Mouse (Mus musculus): ENCODE data around the gene 1700056E22Rik. TPM values are rescaled to one million over a fixed set of nuclear protein-coding genes. Genes with fewer than 3 reads are reported as not detected.

Gene 1700056E22Rik
- polyA plus RNA-seq (2015; fragmentation: Nextera tagmentation; extraction: Ambion mirVana), result 0.48 and 0.50 TPM in 2 replicates

- H3K4me3 ChIP-seq (ENCODE audit: low read depth, low read length), result peak within 1 kb of the TSS; percentile 80
- 0% methylated on average over 38 of the region's 38 CpGs for WGBS (ENCODE audit: insufficient replicate concordance)
- H3K27ac ChIP-seq (ENCODE audit: low read length), result peak within 1 kb of the TSS; percentile 91
- H3K36me3 ChIP-seq (ENCODE audit: control insufficient read depth, insufficient read depth), result no peaks in the 10 kb centered on the region
- peak within 1 kb of the TSS; percentile 90 for H3K9ac ChIP-seq (ENCODE audit: low read depth, low read length)
- peak within 1 kb of the TSS; percentile 97 for H3K4me2 ChIP-seq (ENCODE audit: low read depth, low read length)
- peak; percentile 99 for ATAC-seq (ENCODE audit: low read depth)
- no peaks in the 10 kb centered on the region for H3K9me3 ChIP-seq (replicated peaks; ENCODE audit: control insufficient read depth, low read length)
- H3K4me1 ChIP-seq (ENCODE audit: control insufficient read depth, low read depth, low read length), result peaks cover 9% of the 10 kb centered on the region; the same call in 1 of the 2 replicates
- H3K27me3 ChIP-seq (ENCODE audit: control insufficient read depth, insufficient read depth, low read depth, low read length), result no peaks in the 10 kb centered on the region
These were observed at the start of gene 1700056E22Rik for GRCm38 (mm10) chr1:184034011-184034557. Gene 1700056E22Rik, minus strand, starts transcription at chr1:184034301.

GRCm38 (mm10) chr1:184083166-184083565 is 49.1 kb upstream of the 1700056E22Rik start:
- Histone ChIP-seq H3K4me2 (ENCODE audit: low read depth, low read length) (no peak overlapping the region), H3K27me3 (ENCODE audit: control insufficient read depth, insufficient read depth, low read depth, low read length) (no peaks in the 10 kb centered on the region), H3K4me3 (ENCODE audit: low read depth, low read length) (no peak overlapping the region), H3K9ac (ENCODE audit: low read depth, low read length) (no peak overlapping the region), H3K27ac (ENCODE audit: low read length) (no peak overlapping the region), H3K9me3 (replicated peaks; ENCODE audit: control insufficient read depth, low read length) (no peaks in the 10 kb centered on the region), H3K36me3 (ENCODE audit: control insufficient read depth, insufficient read depth) (no peaks in the 10 kb centered on the region), H3K4me1 (ENCODE audit: control insufficient read depth, low read depth, low read length) (no peaks in the 10 kb centered on the region)
- no peak for ATAC-seq (ENCODE audit: low read depth)
- WGBS (ENCODE audit: insufficient replicate concordance), result 63% methylated on average over 7 of the region's 7 CpGs

- H3K4me1 ChIP-seq (ENCODE audit: control insufficient read depth, low read depth, low read length), result no peaks in the 10 kb centered on the region
- H3K9me3 ChIP-seq (replicated peaks; ENCODE audit: control insufficient read depth, low read length), result no peaks in the 10 kb centered on the region
- H3K4me3 ChIP-seq (ENCODE audit: low read depth, low read length), result no peak overlapping the region
- ATAC-seq (ENCODE audit: low read depth), result no peak
- 55% methylated on average over 3 of the region's 3 CpGs for WGBS (ENCODE audit: insufficient replicate concordance)
- H3K27me3 ChIP-seq (ENCODE audit: control insufficient read depth, insufficient read depth, low read depth, low read length), result no peaks in the 10 kb centered on the region
- no peak overlapping the region for H3K9ac ChIP-seq (ENCODE audit: low read depth, low read length)
- H3K4me2 ChIP-seq (ENCODE audit: low read depth, low read length), result no peak overlapping the region
- H3K27ac ChIP-seq (ENCODE audit: low read length), result no peak overlapping the region
- no peaks in the 10 kb centered on the region for H3K36me3 ChIP-seq (ENCODE audit: control insufficient read depth, insufficient read depth)
These were observed 48.6 kb upstream of the 1700056E22Rik start for GRCm38 (mm10) chr1:184082661-184083060.

DNA sequence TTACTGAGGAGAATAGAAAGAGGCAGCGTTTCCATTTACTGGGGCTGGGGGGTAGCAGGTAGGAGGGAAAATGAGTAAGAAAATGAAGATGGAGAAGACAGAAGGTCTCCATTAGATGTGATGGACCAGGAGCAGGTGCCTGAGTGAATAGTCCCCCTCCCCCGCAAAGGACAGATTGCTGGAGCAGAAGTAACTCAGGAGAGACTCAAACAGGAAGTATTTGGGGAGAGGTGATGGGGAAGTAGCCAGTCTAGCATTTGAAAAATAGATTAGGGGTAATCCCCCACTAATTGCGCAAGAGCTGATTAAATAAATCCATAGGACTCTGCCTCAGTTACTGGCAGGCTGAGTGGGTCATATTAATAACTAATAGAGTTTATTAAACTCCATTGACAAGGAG is 45.2 kb upstream of the 1700056E22Rik start:
- Histone ChIP-seq H3K27me3 (ENCODE audit: control insufficient read depth, insufficient read depth, low read depth, low read length) (no peaks in the 10 kb centered on the region), H3K36me3 (ENCODE audit: control insufficient read depth, insufficient read depth) (no peaks in the 10 kb centered on the region; the same call in 1 of the 2 replicates), H3K4me1 (ENCODE audit: control insufficient read depth, low read depth, low read length) (no peaks in the 10 kb centered on the region), H3K4me2 (ENCODE audit: low read depth, low read length) (no peak overlapping the region), H3K9ac (ENCODE audit: low read depth, low read length) (no peak overlapping the region), H3K9me3 (replicated peaks; ENCODE audit: control insufficient read depth, low read length) (no peaks in the 10 kb centered on the region), H3K27ac (ENCODE audit: low read length) (no peak overlapping the region), H3K4me3 (ENCODE audit: low read depth, low read length) (no peak overlapping the region)
- WGBS (ENCODE audit: insufficient replicate concordance), result 57% methylated on average over 3 of the region's 3 CpGs
- no peak for ATAC-seq (ENCODE audit: low read depth)

DNA sequence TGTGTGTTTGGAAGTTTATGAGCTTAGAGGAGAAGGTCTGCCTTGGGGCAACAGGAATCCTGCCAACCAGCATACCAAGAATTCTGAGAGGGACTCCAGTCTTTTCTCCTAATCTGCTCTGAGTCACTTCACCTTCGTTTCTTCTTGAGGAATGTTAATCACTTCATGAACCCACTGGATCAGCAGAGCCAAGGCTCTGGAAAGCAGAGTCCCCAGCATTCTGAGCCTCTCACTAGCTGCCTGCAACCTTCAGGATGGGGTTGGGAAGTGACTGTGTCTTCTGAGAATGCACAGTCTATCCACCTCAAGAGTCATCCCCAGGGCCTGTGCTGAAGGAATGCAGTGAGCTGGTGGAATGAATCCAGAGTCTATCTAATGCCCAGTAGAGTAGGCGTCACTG is 42.7 kb upstream of the 1700056E22Rik start:
- no peak overlapping the region for H3K27ac ChIP-seq (ENCODE audit: low read length)

DNA sequence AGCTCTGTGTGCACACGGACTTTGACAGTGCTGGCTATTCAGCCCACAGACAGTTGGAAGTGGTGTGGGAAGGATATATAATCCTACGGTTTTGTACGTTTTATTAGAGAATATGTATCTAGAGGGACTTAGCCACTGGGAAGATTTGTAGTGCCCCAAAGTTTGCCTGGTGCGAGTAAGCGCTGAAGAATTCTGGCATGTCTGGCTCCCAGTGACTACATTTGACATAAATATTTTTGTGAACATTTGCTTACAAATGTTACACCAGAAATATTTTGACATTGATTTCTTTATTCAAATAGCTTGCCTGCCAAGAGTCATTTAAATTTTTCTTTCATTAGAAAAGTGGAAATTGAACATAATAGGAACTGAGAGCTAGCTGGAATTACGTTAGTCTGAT is 42.0 kb upstream of the 1700056E22Rik start:
- no peak overlapping the region for H3K9ac ChIP-seq (ENCODE audit: low read depth, low read length)
- no peak for ATAC-seq (ENCODE audit: low read depth)
- 75% methylated on average over 6 of the region's 6 CpGs for WGBS (ENCODE audit: insufficient replicate concordance)
- no peaks in the 10 kb centered on the region; the same call in 1 of the 2 replicates for H3K36me3 ChIP-seq (ENCODE audit: control insufficient read depth, insufficient read depth)
- no peak overlapping the region for H3K4me3 ChIP-seq (ENCODE audit: low read depth, low read length)
- no peak overlapping the region for H3K27ac ChIP-seq (ENCODE audit: low read length)
- no peaks in the 10 kb centered on the region for H3K4me1 ChIP-seq (ENCODE audit: control insufficient read depth, low read depth, low read length)
- no peak overlapping the region for H3K4me2 ChIP-seq (ENCODE audit: low read depth, low read length)
- no peaks in the 10 kb centered on the region for H3K9me3 ChIP-seq (replicated peaks; ENCODE audit: control insufficient read depth, low read length)
- H3K27me3 ChIP-seq (ENCODE audit: control insufficient read depth, insufficient read depth, low read depth, low read length), result no peaks in the 10 kb centered on the region

More for the DNA sequence above, 42.7 kb upstream of the 1700056E22Rik start:
- Histone ChIP-seq H3K36me3 (ENCODE audit: control insufficient read depth, insufficient read depth) (no peaks in the 10 kb centered on the region; the same call in 1 of the 2 replicates), H3K4me2 (ENCODE audit: low read depth, low read length) (no peak overlapping the region), H3K4me1 (ENCODE audit: control insufficient read depth, low read depth, low read length) (no peaks in the 10 kb centered on the region), H3K4me3 (ENCODE audit: low read depth, low read length) (no peak overlapping the region), H3K9ac (ENCODE audit: low read depth, low read length) (no peak overlapping the region), H3K27me3 (ENCODE audit: control insufficient read depth, insufficient read depth, low read depth, low read length) (no peaks in the 10 kb centered on the region), H3K9me3 (replicated peaks; ENCODE audit: control insufficient read depth, low read length) (no peaks in the 10 kb centered on the region)
- WGBS (ENCODE audit: insufficient replicate concordance), result 49% methylated on average over 2 of the region's 2 CpGs
- ATAC-seq (ENCODE audit: low read depth), result no peak

DNA sequence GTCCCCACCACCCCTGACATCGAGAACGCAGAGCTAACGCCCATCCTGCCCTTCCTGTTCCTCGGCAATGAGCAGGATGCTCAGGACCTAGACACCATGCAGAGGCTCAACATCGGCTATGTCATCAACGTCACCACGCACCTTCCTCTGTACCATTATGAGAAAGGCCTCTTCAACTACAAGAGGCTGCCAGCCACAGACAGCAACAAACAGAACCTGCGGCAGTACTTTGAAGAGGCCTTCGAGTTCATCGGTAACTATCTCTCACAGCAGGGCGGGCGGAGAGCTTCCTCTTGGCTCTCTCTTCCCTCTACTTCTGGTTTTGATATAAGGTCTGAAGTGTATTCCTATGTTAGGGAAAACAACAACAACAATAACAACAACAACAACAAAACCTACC is 34.9 kb upstream of the 1700056E22Rik start:
- Histone ChIP-seq H3K4me2 (ENCODE audit: low read depth, low read length) (no peak overlapping the region), H3K27ac (ENCODE audit: low read length) (no peak overlapping the region), H3K9ac (ENCODE audit: low read depth, low read length) (no peak overlapping the region), H3K36me3 (ENCODE audit: control insufficient read depth, insufficient read depth) (no peaks in the 10 kb centered on the region), H3K27me3 (ENCODE audit: control insufficient read depth, insufficient read depth, low read depth, low read length) (no peaks in the 10 kb centered on the region), H3K9me3 (replicated peaks; ENCODE audit: control insufficient read depth, low read length) (no peaks in the 10 kb centered on the region), H3K4me3 (ENCODE audit: low read depth, low read length) (no peak overlapping the region), H3K4me1 (ENCODE audit: control insufficient read depth, low read depth, low read length) (no peaks in the 10 kb centered on the region)
- ATAC-seq (ENCODE audit: low read depth), result no peak
- 60% methylated on average over 12 of the region's 12 CpGs for WGBS (ENCODE audit: insufficient replicate concordance)

- H3K27me3 ChIP-seq (ENCODE audit: control insufficient read depth, insufficient read depth, low read depth, low read length), result no peaks in the 10 kb centered on the region
- H3K4me3 ChIP-seq (ENCODE audit: low read depth, low read length), result no peak overlapping the region
- no peak overlapping the region for H3K9ac ChIP-seq (ENCODE audit: low read depth, low read length)
- no peaks in the 10 kb centered on the region for H3K4me1 ChIP-seq (ENCODE audit: control insufficient read depth, low read depth, low read length)
- WGBS (ENCODE audit: insufficient replicate concordance), result 79% methylated on average over 18 of the region's 18 CpGs
- H3K27ac ChIP-seq (ENCODE audit: low read length), result no peak overlapping the region
- no peak for ATAC-seq (ENCODE audit: low read depth)
- H3K9me3 ChIP-seq (replicated peaks; ENCODE audit: control insufficient read depth, low read length), result no peaks in the 10 kb centered on the region
- no peaks in the 10 kb centered on the region for H3K36me3 ChIP-seq (ENCODE audit: control insufficient read depth, insufficient read depth)
- H3K4me2 ChIP-seq (ENCODE audit: low read depth, low read length), result no peak overlapping the region
These were observed 33.8 kb upstream of the 1700056E22Rik start for GRCm38 (mm10) chr1:184067704-184068558.

All from liver, embryonic 16.5 days (tissue).